Mouse (Mus musculus) testis, postnatal 10 days (tissue): ENCODE measurements around the gene Pbx2.

Source experiments
- DNase-seq: peaks from one replicate; pipeline ENCODE4 v3.0.0; 2021; ENCODE audit warnings: low spot score

Pbx2 gene

DNA sequence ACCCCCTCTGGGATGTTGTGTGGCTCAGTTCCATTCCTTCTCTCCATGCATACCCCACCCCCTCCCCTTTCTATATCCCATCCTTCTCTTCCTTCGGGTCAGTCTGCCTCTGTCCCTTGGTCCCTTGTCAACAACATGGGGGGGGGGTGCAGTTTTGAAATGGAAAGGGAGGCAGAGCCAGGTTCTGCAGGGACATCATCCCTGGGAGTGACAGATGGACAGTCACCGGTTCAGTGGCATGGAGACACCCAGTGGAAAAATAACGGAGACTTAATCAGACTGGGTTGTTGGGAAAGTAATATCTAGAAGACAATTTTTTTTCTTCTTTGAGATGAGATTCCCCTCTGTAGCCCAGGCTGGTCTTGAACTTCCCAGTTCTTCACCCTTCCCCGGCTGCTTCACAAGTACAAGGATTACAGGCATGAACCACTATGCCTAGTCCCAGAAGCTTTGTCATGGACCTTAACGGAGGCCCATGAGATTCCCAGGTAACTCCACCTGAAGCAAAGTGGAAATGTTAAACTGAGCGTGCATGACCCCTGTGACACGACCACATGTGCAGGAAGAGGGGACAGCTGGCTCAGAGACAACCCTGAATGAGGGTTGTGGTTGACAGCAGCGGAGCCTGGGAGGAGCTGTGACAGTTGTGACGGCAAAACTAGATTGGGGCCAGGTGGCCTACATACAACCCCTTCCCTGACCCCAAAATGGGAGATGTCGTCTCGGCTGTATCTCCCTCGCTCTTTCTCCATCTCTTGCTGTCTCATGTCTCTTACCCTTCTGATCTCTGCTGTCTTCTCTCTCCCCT, 38.9 kb downstream of the Pbx2 start:
- DNase-seq = no peak

DNA sequence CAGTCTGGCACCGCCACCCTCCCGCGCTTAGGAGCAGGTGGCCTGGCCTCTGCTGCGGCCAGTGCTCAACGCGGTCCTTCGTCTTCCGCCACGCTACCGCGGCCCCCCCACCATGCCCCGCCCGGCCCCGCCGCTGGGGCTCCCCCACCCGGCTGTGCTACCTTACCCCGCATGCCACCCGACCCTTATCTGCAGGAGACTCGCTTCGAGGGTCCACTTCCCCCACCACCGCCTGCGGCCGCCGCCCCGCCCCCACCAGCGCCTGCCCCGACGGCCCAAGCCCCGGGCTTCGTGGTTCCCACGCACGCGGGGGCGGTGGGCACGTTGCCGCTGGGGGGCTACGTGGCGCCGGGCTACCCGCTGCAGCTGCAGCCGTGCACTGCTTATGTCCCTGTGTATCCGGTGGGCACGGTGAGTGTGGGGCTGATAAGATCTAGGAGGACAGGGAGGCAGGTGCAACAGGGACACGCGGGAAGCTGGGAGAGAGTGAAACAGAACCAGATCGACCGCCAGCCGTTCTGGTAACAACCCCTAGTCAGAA, 39.8 kb downstream of the Pbx2 start:
- DNase-seq = peak; percentile 66

DNA sequence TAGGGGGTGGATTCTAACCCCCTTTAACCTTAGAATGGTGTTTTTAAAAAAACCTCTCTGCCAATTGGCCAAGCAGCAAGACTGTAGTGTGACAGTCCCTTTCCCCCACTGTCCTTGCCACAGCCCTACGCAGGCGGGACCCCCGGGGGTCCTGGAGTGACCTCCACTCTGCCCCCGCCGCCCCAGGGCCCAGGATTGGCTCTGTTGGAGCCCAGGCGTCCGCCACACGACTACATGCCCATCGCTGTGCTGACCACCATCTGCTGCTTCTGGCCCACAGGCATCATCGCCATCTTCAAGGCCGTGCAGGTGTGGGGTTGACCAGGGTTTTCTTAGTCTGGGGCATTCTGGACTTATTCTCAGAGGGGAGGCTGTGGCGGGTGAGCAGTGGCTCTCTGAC, 40.6 kb downstream of the Pbx2 start:
- DNase-seq = no peak

DNA sequence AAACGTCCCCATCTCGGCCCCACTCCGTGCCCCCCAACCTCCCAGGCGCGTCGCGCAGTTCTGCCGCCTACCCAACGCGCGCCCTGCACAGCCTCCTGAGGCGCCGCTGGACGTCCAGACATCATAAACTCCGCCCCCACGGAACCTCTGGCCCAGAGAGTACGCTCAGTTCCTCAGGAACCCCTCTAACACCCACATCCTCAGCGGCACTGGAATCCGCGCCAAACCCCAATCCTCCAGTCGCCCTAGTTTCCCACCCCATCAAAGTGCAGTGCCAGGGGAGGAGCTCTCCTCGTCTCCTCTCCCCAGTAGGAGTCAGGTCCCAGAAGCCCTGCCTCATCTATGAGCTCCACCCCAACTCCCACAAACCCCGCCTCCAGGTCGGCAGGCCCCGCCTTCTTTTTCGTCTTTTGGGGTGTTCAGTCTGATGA, 41.2 kb downstream of the Pbx2 start:
- peak; percentile 89 for DNase-seq

DNA sequence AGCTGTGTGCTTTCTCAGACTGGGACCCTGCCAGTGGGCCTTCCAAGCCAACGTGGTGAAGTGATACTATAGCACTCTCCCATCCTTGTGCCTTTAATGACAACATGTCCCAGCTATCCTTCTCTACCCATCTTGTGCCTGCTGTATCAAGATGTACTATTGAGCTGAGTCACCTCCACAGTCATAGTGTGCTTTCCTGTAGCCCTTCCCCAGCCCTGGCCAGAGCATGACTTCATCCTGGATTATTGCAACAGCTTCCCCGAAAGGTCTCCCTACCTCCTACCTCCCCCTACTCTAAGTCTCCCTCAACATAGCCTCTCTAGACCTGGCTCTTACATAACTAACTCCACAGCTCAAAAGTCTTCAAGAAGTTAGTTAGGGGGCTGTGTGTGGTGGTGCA, 44.6 kb downstream of the Pbx2 start:
- no peak for DNase-seq

DNA sequence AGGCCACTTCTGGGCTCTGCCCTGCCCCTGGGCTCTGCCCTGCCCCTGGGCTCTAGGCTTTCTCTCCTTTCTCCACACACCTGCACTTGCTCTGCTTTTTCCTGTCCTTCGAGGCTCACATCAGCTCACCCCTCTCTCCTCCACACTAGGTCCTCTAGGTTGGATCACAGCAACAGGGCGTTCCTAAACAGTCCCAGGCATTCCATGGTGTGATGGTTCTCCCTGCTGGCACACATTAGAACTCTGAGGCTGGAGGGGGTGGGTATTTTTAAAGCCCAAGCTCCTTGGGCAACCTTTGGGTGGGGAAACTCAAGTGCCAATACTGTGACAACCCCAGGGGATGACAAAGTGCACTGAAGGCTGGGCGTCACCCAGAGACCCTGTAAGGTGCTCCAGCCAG, 46.4 kb downstream of the Pbx2 start:
- DNase-seq = no peak

DNA sequence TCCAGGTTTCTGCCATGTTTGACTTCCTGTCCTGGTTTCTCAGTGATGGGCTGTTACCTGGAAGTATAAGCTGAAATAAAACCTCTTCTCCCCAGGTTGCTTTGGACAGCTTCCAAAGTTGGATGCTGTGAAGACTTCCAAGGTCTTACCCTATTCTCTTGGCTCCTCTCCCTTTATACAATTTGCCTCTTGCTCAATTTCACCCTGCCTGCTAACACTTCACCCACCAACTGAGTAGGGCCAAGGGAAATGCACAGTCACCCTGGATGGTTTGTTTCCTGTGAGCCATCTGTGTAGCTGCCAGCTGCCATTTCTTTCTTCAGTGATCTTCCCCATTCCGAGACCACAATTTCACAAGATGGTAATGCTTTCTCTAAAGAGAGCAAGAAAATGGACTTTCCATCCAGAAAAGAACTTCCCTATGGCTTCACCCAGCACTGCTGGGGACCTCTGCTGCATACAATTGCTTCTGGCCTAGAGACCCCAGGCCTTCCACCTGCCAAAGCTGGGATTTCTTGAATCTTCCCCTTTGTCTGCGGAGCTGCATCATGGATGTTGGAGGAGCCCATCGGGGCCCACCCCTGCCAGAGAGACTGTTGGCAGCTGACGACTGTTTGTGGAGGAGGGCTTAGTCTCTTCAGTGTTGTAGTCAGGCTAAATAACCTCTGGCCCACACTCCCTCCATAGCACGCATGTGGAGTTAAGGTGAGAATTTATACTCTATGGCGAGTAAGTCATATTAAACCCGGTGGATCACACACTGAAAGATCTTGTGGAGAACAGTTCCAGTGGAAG, 48.6 kb downstream of the Pbx2 start:
- DNase-seq = no peak

DNA sequence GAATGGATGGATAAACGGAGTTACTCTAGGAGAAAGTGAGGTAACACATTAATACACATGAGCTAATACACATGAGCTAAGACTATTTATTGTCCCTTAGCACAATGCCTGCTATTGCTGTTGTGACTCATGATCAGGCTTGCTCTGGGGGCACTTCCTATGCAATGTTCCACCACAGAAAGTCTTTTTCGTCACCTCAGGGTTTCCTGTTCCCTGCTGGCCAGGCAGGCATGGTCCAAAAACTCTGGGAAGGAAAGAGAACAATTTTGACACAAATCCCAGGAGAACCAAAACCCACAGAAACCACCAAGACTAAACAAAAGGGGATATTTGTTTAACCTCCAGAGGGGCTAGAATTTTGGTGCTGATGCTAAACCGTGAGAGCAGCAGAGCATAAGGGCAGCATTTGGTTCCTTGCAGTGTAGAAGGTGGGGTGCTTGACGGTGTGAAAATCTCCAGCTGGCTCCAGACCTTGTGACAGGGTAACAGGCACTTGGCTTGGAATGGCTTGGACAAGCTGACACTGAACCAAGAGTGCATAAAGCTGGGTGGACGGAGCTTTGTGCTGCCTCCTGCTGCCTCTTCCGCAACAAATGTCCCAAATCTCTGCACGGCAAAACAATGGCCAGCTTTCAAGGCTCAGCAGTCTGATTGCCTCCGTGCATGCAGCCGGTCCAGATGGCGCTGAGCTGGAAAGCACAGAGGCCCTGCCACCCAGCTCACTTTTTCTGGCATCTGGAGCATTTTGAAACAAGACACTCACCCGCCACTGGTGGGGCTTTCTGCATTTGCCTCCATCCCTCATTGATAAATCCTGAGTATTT, 49.9 kb downstream of the Pbx2 start:
- DNase-seq = no peak

DNA sequence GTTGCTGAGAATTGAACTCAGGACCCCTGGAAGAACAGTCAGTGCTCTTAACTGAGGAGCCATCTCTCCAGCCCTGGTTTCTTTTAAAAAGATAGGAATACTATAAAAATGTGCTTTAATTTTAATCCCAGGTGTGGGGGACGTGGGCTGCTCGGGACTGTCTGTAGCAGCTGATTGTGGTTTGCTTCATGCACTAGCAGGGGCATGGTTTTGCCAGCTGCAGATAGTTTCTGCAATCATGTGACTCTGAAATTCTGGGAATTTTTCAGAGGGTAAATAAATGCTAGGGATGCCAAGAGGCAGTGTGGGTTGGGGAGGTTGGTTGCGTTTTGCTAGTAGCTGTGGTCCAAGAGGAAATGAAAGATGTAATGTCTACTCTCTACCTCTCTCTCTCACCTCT, 50.9 kb downstream of the Pbx2 start:
- no peak for DNase-seq

DNA sequence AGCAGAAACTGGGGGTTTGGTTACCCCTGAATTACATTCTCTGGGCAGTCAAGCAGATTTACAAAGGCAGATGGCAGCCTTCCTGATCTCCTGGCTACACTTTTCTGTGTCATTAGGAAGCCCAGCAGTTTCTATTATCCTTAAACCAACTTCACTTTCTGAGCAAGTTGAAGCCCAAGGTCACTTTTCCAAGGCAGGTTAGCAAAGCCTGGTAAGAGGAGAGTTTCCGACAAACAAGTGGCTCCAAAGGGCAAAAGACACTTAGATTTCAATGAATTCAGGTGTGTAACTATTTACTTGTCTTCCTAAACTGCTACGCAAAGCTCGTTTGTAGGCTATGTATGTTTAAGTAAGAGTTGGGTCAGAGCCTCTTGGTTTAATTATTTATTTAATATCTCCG, 52.3 kb downstream of the Pbx2 start:
- DNase-seq = no peak

DNA sequence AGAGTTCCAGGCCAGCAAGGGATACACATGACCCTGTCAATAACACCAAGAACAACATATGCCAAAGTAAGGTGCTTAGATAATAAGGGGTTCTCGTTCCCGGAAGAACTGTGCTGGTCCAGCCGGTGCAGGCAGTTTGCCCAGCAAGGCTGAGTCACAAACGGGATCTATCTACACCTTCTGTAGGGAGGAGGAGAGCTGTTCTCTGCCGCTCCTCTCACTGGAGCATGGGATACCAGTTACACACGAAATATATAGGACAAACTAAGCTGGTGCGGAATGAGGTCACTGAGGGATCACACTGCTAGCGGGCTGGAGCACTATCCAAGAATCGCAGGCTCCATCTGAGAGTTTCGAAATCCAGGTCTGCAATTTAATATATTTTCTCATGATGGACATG, 52.9 kb downstream of the Pbx2 start:
- no peak for DNase-seq

DNA sequence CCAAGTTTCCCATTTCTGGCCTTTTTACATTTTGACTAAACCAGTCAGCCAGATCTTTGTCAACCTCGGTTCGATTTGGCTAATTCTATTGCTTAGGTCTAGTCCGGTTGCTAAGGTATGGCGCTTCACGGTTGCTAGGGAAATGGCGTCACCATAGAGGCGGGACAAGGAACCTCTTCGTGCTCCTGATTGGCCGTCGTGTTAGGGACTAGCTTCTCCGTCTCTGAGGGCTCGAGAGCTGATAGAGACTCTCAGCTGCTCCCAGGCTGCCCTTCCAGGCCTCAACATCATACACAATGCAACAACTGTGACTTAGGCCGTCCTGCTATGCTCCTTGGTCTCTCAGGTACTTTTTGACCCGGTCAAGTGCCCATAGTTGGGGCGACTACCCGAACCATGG, 53.5 kb downstream of the Pbx2 start, which contains the start of gene Fkbpl:
Gene Fkbpl (plus strand): TSS at position 157 of the 400 bp plus-strand sequence.
- DNase-seq = peak; percentile 94

DNA sequence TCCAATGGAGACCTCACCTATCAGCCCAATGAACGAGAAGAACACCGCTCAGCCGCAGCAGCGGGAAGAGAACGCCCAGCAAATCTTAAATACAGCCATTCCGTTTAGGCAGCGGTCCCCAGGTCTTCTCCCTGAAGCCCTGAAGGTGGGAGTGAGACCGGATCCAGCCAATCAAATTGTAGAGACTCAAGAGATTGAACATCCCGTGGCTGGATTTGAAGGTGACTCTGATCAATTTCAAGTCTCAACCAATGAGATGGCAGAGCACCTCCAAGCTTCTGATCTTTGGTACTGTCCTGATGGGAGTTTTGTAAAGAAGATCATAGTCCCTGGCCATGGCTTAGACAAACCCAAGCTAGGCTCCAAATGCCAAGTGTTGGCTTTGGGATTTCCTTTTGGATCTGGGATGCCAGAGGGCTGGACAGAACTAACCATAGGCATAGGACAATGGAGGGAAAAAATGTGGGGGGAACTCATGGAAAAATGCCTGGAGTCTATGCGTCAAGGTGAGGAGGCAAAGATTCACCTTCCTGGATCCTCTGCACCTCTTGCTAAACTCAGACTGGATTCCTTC, 54.3 kb downstream of the Pbx2 start:
- DNase-seq = no peak

DNA sequence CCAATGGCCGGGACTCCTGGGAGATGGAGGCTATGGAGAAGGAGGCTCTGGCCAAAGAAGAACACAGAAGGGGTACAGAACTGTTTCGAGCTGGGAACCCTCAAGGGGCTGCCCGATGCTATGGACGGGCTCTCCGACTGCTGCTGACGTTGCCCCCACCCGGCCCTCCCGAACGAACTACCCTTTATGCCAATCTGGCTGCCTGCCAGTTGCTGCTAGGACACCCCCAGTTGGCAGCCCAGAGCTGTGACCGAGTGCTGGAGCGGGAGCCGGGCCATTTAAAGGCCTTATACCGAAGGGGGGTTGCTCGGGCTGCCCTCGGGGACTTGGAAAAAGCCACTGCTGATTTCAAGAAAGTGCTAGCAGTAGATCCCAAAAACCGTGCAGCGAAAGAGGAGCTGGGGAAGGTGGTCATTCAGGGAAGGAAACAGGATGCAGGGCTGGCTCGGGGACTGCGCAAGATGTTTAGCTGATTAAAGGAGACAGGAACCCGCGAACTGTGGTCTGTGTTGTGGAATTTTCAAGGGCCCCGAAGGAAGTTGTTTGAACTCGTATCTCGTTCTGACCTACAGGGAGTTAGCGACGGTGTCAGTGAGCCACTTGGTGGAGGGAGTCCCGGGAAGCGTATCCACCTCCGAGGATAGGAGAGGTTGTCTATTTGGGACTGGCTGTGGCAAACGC, 54.9 kb downstream of the Pbx2 start:
- peak; percentile 67 for DNase-seq
